ENCODE assay signal across 8 mouse cellular contexts in genomic region chr13:102545845-102546615, GRCm38 (mm10).
DNase-seq lines count a peak whose midpoint lies in the region; ATAC-seq and TF ChIP-seq lines count a peak whose summit lies in the region.
"Had no signal": no experiment of that assay in that cellular context is flagged by ENCODE, and none has a peak within 500 bp of the region (broad histone marks: within the 10 kb centered on the region; RNA-seq: fewer than 3 reads in every experiment).

No protein-coding gene starts in this region.

- peak; percentile 21 for DNase-seq in liver, adult 2 months (ENCODE audit: extremely low read depth, low read depth, low spot score)
- peak; percentile 70 for DNase-seq in limb, embryonic 11.5 days (ENCODE audit: low spot score)
- DNase-seq in thymus, postnatal 36 days = no peak
- DNase-seq in gastrocnemius, adult 2 months = no peak
- DNase-seq: left cerebral cortex, postnatal 4 days had no signal

- H3K4me2 ChIP-seq in liver, embryonic 12.5 days = no peak overlapping the region
- H3K4me2 ChIP-seq in intestine, embryonic 16.5 days (ENCODE audit: low read depth, low read length) = peak overlapping the region; percentile 4; the same call in 1 of the 2 replicates
- peak overlapping the region; percentile 18; the same call in 1 of the 2 replicates for H3K4me2 ChIP-seq in limb, embryonic 11.5 days (ENCODE audit: low read depth, severe bottlenecking)

- no peak for ATAC-seq in liver, embryonic 12.5 days
- peak; percentile 52; the same call in 1 of the 2 replicates for ATAC-seq in intestine, embryonic 16.5 days
- ATAC-seq in limb, embryonic 11.5 days (ENCODE audit: insufficient number of reproducible peaks, low FRiP score, low TSS enrichment, low read depth) = peak; percentile 54; the same call in 1 of the 2 replicates
- ATAC-seq in erythroid progenitor cell, adult 5-6 weeks (replicated peaks; ENCODE audit: low FRiP score, poor library complexity, severe bottlenecking) = no peak

- WGBS in liver, adult 2 months = 48% methylated on average over 17 of the region's 17 CpGs
- 64% methylated on average over 17 of the region's 17 CpGs for WGBS in liver, embryonic 12.5 days (ENCODE audit: insufficient replicate concordance)
- 21% methylated on average over 17 of the region's 17 CpGs for WGBS in intestine, embryonic 16.5 days
- WGBS in limb, embryonic 11.5 days = 11% methylated on average over 17 of the region's 17 CpGs

- no peak for TF ChIP-seq CTCF in liver, adult 2 months (IDR thresholded peaks at IDR 0.05; ENCODE audit: low read depth, low read length)
- TF ChIP-seq CTCF in gastrocnemius, adult 2 months (IDR thresholded peaks at IDR 0.05) = no peak

- H3K9ac ChIP-seq in liver, adult 2 months (ENCODE audit: low read depth, low read length) = no peak overlapping the region
- no peak overlapping the region for H3K9ac ChIP-seq in liver, embryonic 12.5 days
- H3K9ac ChIP-seq in intestine, embryonic 16.5 days (ENCODE audit: low read depth, low read length) = no peak overlapping the region
- no peak overlapping the region for H3K9ac ChIP-seq in limb, embryonic 11.5 days (ENCODE audit: low read length)

- no peaks in the 10 kb centered on the region for H3K9me3 ChIP-seq in liver, embryonic 12.5 days (replicated peaks)
- H3K9me3 ChIP-seq in intestine, embryonic 16.5 days (ENCODE audit: control insufficient read depth, low read length) = no peaks in the 10 kb centered on the region
- no peaks in the 10 kb centered on the region for H3K9me3 ChIP-seq in limb, embryonic 11.5 days (ENCODE audit: control insufficient read depth, low read length)

- H3K4me3 ChIP-seq in liver, adult 2 months (ENCODE audit: insufficient read depth, low read depth, low read length) = no peak overlapping the region
- no peak overlapping the region for H3K4me3 ChIP-seq in liver, embryonic 12.5 days
- no peak overlapping the region for H3K4me3 ChIP-seq in intestine, embryonic 16.5 days (ENCODE audit: low read length)
- no peak overlapping the region for H3K4me3 ChIP-seq in limb, embryonic 11.5 days (ENCODE audit: low read depth, low read length)
- H3K4me3 ChIP-seq in gastrocnemius, adult 2 months = no peak overlapping the region

- intact Hi-C loops in gastrocnemius, adult 2 months (cut with DNase I) = no loop called here

- no peak overlapping the region for H3K27ac ChIP-seq in liver, adult 2 months (replicated peaks; ENCODE audit: insufficient read depth, low read depth, low read length)
- H3K27ac ChIP-seq in liver, embryonic 12.5 days = no peak overlapping the region
- H3K27ac ChIP-seq in intestine, embryonic 16.5 days (ENCODE audit: low read length) = no peak overlapping the region
- H3K27ac ChIP-seq in limb, embryonic 11.5 days (replicated peaks; ENCODE audit: low read depth, low read length) = no peak overlapping the region
- no peak overlapping the region for H3K27ac ChIP-seq in gastrocnemius, adult 2 months

- no peak for TF ChIP-seq POLR2A in liver, adult 2 months (IDR thresholded peaks at IDR 0.05; ENCODE audit: extremely low read depth, insufficient read depth, low read length)

- H3K4me1 ChIP-seq in liver, adult 2 months (ENCODE audit: control insufficient read depth, insufficient read depth, low read length) = 0 out of 2 replicates have a peak, but pooled peaks cover 2% of the 10 kb centered on the region
- H3K4me1 ChIP-seq in liver, embryonic 12.5 days = no peaks in the 10 kb centered on the region
- H3K4me1 ChIP-seq in intestine, embryonic 16.5 days (ENCODE audit: control insufficient read depth, insufficient read depth, low read length) = peaks cover 3% of the 10 kb centered on the region; the same call in 1 of the 2 replicates
- H3K4me1 ChIP-seq in limb, embryonic 11.5 days (ENCODE audit: control insufficient read depth, insufficient read depth, low read length) = peaks cover 11% of the 10 kb centered on the region; the same call in 1 of the 2 replicates

- H3K27me3 ChIP-seq in liver, adult 2 months (ENCODE audit: control insufficient read depth, insufficient read depth, low read length) = no peaks in the 10 kb centered on the region
- no peaks in the 10 kb centered on the region for H3K27me3 ChIP-seq in liver, embryonic 12.5 days (replicated peaks)
- no peaks in the 10 kb centered on the region for H3K27me3 ChIP-seq in intestine, embryonic 16.5 days (replicated peaks; ENCODE audit: control insufficient read depth, insufficient read depth, low read length)
- 0 out of 2 replicates have a peak, but pooled peaks cover 9% of the 10 kb centered on the region for H3K27me3 ChIP-seq in limb, embryonic 11.5 days (ENCODE audit: control insufficient read depth, insufficient read depth, low read length)

- no peaks in the 10 kb centered on the region for H3K36me3 ChIP-seq in liver, adult 2 months (ENCODE audit: control insufficient read depth, insufficient read depth, low read length)
- H3K36me3 ChIP-seq in liver, embryonic 12.5 days = no peaks in the 10 kb centered on the region
- H3K36me3 ChIP-seq in intestine, embryonic 16.5 days (ENCODE audit: control insufficient read depth, insufficient read depth, low read length) = no peaks in the 10 kb centered on the region
- H3K36me3 ChIP-seq in limb, embryonic 11.5 days (ENCODE audit: control insufficient read depth, insufficient read depth, low read length) = no peaks in the 10 kb centered on the region

- no peaks in the 10 kb centered on the region for H3K79me2 ChIP-seq in liver, adult 2 months (ENCODE audit: control insufficient read depth, insufficient read depth, low read length)

Comparison
In these comparisons a context has a peak if more than half of its experiments do, and no peak if none do; other contexts are left out.
1. DNase-seq: peak in liver, adult 2 months (single experiment) and limb, embryonic 11.5 days (single experiment); none in thymus, postnatal 36 days (0 of 2) and gastrocnemius, adult 2 months (single experiment).
2. ATAC-seq: peak in intestine, embryonic 16.5 days (single experiment) and limb, embryonic 11.5 days (single experiment); none in liver, embryonic 12.5 days (single experiment) and erythroid progenitor cell, adult 5-6 weeks (single experiment).